Mouse (Mus musculus) retina, embryonic 14.5 days (tissue): ENCODE data around the gene Rasgrf1.
A peak's percentile ranks its signal among the peaks of the same experiment; 100 is the strongest.

ENCODE experiments used
- DNase-seq: peaks from one replicate; pipeline ENCODE4 v3.0.0-alpha.2; 2015; ENCODE audit warnings: low spot score

Rasgrf1 gene

DNA sequence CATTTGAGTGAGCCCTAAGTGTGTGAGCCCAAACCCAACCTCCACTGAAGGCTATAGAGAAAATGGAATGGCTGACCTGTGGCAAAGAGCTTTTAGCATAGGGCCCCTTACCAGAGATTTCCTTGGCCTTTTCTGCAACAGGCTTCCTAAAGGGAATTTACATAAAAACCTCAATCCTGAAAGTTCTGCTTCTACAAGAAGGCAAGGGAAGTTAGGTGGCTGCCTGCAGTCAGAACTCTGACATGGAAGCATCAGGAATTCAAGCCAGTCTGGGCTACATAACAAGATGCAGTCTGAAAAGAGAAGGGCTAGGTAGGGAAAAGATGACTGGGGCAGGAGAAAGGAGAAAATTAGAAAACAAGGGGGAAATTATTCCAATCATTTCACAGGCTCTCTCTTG, 1.8 kb upstream of the Rasgrf1 start:
- DNase-seq, result no peak

DNA sequence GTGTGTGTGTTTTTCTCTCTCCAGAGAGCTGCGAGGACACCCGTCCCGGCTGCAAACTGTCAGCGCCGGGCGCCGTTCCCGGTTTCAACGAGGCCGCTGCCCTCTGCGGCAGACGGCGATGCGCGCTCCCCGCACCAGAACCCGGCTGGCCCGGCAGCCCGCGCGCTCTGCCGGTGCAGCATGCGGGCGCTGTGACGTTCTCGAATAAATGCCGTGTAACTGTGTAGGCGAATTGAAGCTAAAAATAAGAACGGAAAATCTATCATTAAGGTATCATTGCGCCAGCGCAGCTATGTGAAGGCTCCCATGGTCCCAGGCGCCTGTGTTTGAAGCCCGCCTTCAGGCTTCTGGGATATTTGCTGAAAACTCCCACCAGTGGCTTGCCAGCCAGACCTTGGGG, 1.1 kb upstream of the Rasgrf1 start:
- peak; percentile 34 for DNase-seq

DNA sequence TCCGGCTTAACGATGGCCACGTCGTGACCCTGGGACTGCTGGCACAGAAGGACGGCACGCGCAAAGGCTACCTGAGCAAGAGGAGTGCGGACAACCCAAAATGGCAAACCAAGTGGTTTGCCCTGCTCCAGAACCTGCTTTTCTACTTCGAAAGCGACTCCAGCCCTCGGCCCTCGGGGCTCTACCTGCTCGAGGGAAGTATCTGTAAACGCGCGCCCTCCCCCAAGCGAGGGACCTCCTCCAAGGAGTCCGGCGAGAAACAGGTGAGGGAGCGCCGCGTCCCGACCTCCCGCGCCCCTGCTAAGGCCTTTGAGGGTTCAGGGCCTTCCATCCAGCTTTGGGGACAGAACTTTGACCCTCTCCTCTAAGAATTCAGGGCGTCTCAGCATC, 298 bp downstream of the Rasgrf1 start:
- DNase-seq, result no peak

DNA sequence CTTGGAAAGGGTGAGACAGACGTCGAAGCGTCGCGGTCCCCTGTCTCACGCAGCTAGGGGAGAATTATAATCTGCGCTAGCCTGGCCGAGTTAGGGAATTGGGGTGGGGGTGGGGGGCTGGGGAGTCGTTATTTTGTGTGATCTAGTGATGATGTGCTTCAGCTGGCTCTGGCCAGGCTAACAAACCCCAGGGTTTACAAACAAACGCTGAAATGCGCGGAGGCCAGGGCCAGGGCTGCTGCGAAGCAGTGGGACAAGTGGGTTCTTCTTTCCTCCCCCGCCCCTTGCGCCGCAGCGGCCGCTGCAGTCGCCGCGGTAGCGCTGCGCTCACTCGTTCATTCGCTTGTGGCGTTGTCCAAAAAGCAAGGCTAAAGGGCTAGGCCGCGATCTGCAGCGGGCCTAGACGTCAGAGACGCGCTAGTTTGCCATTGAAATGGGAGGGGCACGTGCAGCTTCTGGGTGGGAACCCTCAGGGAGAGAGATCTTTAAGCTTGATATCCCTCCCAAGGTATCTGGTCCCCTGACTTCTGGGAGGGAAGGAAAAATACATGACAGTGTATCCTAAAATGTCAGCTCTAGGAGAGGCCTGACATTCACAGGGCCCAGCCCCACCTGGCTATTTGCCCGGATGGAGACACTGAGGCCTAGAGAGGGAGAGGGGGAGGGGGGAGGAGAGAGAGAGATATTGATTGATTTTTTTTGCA, 1.2 kb downstream of the Rasgrf1 start:
- peak; percentile 59 for DNase-seq

DNA sequence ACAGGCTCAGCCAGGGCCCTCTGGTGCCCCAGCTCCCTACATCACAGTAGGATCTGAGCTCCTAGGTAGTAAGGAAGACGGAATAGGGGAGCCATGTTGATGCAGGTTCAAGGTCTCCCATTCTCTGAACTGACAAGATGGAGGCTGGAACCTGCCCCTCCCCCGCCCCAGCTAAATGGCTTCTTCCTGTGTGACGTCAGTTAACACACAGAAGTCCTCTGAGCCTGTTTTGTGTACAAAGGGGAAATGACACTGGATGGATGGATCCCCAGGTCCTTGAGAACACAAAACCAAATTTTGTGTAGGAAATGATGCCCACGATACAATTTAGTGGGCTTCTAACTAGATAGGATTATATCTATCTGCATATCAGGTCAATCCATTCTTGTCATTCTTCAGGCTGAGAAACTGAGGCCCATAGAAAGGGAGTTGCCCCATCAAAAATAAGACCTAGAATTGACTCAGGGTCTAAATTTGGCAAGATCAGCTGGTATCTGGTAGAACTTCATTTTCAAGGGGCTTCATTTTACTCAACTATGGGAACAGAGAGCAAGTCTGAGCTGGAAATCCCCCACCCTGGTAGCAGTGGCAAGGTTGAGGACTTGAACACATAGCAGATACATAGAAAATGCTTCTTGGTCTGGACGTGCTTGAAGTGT, 2.3 kb downstream of the Rasgrf1 start:
- no peak for DNase-seq

DNA sequence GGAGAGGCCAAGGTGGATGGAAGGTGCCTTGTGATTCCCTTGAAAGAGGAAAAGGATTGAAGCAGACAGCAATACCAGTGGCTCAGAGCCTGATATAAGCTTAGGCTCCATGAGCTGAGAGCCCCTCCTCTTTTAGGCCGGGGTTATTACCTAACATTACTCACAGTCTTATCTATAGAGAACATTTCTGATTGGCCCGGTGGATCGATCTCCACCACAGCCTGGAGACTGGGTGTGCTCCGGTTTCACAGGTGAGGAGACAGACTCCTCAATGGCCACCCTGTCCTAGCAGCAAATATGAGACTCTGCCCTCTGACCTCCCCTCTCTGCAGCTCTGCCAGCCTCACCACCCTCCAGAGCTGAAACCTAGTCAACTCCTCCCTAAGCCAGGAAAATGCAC, 3.4 kb downstream of the Rasgrf1 start:
- DNase-seq, result no peak

DNA sequence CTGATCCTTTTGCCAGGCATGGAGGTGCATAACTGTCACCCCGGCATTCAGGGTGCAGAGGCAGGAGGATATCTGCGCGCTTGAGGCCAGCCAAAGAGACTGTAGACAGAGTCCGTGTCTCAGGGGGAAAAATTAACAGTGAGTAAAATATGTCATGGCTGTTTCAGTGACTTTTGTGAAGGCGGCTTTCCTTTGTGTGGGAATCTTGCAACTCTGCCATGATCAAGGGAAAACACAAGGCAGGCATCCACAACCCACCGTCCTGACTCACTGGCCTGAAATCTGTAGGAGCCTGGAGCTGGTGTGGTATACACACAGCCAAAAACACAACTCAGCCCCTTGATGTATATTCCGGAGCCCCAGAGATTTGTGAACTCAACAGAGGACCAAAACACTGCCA, 6.8 kb downstream of the Rasgrf1 start:
- DNase-seq, result no peak

DNA sequence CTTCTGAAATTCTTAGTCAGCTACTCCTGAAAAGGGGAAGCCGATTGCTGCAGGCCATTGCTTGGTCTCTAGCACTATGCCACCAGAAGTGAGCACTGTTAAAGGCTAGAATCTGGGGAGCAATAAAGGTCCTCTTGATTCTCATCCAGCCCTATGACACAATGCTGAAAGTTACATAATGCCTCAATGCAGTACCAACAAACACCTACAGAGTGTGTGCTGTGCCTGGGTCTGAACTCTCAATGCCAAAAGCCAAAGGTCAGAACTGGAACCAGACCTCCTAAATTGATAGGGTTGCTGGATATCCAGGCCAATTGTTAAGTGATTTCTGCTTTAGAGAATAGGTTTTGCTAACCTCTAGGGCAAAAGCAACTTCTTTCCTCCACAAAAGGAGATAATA, 7.7 kb downstream of the Rasgrf1 start:
- DNase-seq, result no peak

DNA sequence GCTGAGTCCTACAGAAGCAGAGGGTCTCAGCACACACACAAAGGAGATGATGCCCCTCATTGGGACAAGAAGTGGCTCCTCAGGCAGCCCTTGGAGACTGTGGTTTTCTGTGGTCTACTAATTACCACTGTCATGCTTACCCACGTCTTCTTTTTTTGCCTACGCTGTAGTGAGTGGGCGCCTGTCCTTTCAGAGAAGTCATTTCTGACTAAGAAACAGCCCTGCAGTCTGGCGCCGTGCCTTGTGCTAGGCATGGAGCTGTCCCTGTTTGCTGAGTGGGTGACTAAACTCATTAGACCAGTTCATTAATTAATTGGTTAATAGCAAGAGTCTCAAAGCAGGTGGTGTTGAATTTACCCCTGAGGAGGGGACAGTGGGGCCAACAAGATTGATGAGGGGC, 9.1 kb downstream of the Rasgrf1 start:
- no peak for DNase-seq

DNA sequence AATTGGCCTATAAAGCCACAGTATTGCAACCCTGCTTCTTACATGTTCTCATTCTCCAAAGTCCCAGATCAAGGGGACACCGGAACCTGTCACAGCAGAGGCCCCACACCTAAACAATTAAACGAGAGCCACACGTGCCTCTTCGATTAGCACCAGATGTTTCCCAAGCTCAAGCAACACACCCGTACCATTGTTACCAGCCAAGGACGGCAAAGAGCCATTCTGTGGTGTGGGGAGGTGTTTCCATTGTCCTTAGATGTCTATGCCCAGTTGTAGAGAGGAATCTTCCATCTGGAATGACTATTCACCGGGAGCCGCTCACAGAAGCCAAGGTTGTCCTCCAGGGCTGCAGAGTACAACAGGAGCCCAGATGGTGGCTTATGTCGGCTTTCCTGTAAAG, 11.4 kb downstream of the Rasgrf1 start:
- no peak for DNase-seq

DNA sequence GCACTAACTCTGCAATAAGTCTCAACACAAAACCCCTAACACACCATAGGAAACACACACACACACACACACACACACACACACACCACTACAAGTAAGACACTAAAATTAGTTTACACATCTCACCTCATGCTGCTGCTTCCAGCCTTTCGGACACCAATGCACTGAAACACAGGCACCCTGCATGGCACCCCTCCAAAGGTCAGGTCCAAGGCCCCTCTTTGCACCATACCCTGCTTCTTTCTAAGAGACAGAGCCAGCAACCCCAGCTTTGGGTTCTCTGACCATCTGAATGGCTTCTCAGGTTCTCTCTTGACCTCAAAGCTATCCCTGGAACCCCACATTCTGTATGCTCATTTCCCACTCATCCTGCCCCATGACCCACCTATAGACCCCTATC, 13.0 kb downstream of the Rasgrf1 start:
- no peak for DNase-seq

DNA sequence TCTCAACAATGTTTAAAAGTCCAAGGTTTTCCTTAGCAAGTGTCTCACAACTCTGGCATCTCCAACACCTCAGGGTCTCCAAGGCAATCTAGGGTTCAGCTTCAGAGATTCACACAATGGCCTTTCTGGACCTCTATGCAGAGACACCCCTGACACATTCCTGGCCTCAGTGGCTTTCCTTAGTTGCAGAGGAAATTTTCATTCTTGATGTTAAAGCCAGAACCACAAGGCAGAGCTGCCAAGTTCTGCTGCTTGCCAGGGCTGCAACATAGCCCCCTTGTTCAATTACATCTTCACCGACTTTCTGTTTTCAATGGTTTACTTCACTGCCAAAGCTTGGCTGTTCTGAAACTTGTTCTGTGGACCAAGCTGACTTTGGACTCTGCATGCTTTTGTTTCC, 15.1 kb downstream of the Rasgrf1 start:
- no peak for DNase-seq

DNA sequence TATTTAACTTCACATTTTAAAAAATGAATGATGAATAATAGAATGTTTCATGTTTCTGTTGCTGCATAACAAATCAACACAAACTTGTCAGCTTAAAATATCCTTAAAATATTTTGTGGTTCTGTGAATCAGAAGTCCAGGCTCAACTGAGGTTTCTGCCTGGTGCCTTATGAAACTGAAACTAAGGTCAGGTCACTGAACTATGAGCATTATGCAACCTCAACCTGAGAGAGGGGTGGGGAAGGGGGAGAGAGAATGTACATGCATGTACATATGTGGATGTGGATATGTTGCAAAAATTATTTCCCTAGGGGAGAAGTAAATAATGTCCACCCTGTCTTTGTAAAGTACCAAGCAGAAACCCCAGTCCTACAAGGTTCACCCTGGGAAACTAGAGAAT, 18.8 kb downstream of the Rasgrf1 start:
- DNase-seq, result no peak

DNA sequence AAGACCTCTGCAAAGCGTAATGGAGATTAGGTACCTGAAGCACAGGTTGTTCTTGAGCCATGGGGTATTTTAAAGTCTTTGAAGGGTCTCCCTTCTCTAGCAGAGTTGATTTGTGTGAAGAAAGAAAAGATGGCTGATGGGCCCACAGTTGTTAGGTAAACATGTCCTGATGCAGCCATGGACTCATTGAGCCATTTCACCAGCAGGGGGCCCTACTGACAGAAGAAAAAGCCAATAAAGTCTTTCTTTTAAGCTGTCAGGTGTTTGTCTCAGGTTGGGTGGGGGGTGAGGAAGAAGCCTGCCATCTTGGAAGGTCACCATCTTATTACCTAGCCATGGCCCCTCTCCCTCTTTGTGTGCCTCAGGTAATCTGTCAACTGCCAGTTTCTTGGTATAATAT, 30.7 kb downstream of the Rasgrf1 start:
- DNase-seq, result no peak

DNA sequence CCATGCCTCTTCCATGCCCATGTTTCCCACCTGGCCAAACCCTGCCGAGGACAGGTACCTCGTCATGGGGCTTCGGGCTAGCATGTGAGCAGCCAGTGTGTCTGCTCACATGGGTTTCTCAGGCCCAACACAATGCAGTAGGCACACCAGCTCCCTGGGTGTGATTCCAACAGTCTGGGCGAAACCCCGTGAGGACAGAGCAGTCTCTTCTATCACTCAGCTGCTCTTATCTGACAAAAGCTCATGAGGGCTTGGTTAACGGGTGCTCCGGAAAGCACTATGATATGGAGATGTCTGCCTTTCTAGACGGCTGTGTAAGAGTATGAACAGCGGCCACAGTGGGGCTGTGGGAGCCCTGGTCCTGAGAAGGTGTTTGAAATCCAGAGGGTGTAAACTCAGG, 37.1 kb downstream of the Rasgrf1 start:
- DNase-seq, result no peak

DNA sequence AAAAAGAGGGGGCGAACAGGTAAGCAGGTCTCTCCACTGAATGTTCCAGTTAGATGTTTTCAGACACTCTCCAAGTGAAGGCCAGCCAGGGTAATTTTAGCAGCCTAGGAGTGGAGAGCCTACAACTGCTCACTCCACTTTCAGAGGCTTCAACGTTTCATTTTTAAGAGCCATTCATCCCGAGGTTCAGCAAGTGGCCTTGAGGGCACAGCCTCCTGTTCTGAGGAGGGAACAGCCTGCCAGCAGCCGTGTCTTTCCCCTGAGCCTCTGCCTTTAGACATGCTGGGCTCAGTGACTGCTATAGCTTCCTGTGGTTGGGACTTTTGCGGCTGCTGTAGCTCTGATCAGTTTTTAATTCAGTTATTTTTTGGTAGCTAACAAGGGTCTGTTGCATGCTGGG, 38.9 kb downstream of the Rasgrf1 start:
- no peak for DNase-seq

DNA sequence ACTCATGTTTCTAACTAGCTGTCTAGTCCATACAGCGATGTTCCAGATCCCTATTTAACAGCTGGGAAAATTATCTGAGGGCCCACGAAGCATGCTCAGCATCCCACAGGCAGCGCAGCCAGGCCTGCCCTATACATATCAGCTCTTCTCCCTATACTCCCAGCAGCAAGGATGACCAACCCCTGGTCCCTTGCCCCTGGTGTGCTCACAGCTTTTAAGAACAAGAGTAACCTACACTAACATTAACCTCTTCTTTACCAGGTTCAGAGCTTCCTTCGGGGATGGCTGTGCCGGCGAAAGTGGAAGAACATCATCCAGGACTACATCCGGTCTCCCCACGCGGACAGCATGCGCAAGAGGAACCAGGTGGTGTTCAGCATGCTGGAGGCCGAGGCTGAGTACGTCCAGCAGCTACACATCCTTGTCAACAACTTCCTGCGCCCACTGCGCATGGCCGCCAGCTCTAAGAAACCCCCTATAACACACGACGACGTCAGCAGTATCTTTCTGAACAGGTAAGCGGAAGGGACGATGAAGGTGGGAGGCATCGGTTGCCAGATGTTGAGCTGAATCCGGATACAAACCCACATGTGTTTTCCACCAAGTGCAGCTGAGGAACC, 44.0 kb downstream of the Rasgrf1 start:
- DNase-seq, result no peak

DNA sequence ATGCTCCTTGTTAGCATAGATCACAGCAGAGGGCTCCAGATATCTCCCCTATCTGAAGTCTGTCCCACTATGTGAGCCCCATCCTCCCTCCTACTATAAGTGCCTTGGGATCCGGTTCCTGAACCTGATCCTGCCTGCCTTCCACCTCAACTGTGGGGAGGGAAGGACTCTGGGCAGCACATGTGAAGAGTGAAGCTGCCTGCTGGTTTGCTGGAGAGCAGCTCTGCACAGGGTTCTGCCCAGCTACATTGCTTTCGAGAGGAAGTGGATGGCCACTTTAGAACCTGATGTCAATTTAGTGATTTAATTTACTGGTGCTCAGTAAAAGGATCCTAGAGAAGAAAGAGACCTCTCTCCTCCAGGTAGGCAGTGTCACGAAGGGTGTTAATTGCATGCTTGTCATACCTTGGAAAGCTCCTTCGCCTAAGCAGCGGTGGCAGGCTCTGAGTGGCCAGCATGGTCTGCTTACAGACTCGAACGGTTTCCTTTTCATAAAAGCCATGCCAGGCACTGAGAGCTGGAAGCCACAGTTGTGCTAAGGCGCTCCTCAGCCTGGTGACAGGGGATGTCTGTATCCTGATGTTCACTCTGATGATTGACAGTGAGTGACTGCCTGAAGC, 45.3 kb downstream of the Rasgrf1 start:
- no peak for DNase-seq

DNA sequence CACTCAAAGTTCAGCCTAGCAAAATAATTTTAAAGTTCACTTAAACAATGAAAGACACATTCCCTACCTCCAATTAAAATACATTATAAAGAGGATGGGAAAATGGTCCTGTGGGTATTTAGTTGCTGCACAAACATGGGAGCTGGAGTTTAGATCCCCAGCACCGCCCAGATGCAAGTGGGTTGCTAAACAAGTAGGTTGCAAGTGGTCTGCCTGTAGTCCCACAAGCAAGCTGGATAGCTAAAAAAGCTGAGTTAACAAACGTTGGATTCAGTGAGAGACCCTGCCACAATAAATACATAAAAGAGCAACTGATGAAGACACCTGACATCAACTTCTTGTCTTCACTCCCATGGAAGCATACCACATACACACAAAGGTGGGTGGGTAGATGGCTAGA, 49.3 kb downstream of the Rasgrf1 start:
- no peak for DNase-seq

DNA sequence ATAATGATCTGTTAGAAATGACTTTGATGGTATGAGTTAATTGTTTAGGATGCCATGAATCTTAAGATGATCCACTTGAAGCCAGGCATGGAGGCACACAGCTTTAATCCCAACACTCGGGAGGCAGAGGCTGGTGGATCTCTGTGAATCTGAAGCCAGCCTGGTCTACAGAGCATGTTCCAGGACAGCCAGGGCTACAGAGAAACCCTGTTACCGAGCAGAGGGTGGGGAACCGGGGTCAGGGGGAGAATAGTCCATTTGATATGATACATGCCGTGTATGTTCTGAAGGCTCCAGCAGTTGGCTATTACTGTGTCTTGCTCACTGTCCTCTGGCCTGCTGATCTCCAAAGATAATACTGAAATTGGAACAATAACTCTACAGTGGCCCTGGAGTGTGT, 54.4 kb downstream of the Rasgrf1 start:
- no peak for DNase-seq

DNA sequence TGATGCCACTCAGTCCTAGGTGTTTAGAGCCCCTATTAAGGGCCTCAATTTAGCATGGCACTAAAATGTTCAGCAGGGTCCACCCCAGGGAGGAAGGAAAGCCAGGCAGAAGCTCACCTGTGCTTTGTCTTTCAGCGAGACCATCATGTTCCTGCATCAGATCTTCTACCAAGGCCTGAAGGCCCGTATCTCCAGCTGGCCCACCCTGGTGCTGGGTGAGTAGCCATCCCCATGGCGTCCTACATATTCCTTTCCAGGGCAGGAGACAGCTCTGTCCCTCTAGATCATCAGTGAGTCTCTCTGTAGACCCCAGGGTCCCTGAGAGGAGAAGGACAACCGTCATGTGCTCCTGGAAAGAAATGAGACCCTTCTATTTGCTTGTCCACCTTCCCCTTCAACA, 58.0 kb downstream of the Rasgrf1 start:
- DNase-seq, result no peak

DNA sequence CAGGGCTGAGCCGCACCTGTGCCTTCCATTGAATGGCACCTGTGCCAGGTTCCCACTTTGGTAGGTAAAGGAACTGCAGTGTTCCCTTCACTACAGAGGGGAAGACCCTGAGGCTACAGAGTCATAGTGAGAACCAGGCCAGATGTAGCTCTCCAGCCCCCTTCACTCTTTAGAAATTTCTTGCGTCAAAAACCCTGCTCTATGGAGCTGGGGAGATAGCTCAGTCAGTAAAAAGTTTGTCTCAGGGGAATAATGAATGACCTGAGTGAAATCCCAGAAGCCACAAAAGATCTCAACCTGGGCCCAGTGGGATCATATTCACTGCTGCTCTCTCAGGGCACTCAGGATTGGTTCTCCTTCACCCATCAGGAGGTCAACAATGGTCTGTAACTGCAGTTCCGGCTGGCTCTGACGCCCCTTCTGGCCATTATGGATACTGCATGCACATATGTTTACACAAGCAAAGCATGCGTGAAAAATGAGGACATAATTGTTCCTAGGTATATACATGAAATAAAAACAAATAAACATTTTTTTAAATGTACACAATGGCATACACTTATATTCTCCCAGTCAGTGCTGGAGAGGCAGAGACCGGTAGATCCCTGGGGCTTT, 59.2 kb downstream of the Rasgrf1 start:
- no peak for DNase-seq

DNA sequence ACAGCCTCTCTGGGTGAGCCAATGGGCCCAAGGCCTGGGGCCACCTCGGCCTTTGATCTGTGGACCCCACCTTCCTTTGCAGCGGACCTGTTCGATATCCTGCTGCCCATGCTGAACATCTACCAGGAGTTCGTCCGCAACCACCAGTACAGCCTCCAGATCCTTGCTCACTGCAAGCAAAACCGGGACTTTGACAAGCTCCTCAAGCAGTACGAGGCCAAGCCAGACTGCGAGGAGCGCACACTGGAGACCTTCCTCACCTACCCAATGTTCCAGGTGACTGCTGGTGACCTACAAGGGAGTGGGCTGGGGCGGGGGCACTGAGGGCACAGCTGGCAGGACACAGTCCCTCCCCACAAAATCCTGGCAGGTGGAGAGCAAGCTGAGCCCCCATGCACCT, 60.6 kb downstream of the Rasgrf1 start:
- DNase-seq, result no peak
